Mouse (Mus musculus) spleen, adult 2 months (tissue): Measurements from ENCODE around the gene Btg3.

ENCODE experiments used
- CTCF ChIP-seq: fragments of 200-500 bp; IDR thresholded peaks from 2 replicates; pipeline ENCODE4 v1.5.1; 2011; ENCODE audit warnings: mild to moderate bottlenecking, inconsistent platforms; ENCODE audit not compliant: insufficient read depth, insufficient read length, insufficient replicate concordance; ENCODE audit errors: extremely low read depth
- POLR2A ChIP-seq: fragments of 200-500 bp; IDR thresholded peaks from 2 replicates; pipeline ENCODE4 v1.6.1; 2011; ENCODE audit warnings: low read depth, low read length, inconsistent platforms

GRCm38 (mm10) chr16:78373743-78374142 lies 3.2 kb downstream of the Btg3 start:
- TF ChIP-seq CTCF = no peak
- TF ChIP-seq POLR2A = no peak
